Mouse (Mus musculus): ENCODE results near the gene Hpcal1. TPM values are rescaled to one million over a fixed set of nuclear protein-coding genes. Genes with fewer than 3 reads are reported as not detected.

Hpcal1 gene
- polyA plus RNA-seq, 1 experiment from 2014 or later = 39.1 TPM

DNA sequence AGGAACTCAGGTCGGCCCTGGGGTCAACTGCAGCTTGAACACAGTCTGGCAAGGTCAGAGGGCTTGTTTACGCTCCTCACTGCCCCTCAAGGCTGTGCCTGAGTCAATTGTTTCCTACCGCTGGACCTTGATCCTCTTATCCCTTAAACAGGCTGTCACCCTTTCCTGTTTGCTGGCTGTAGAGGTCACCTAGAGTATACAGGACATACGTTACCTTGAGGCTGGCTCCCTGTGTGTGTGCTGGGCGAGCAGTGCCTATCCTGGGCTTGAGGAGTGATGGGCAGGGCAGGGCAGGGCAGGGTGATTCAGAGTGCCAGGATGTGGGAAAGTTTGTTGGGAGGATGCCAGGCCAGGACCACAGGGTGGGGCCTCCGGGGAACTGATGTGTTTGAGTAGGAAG, 47.8 kb downstream of the Hpcal1 start:
- no peaks in the 10 kb centered on the region for H3K27me3 ChIP-seq (ENCODE audit: control insufficient read depth, insufficient read depth, low read length)
- H3K9ac ChIP-seq (ENCODE audit: low read length) = no peak overlapping the region
- H3K4me3 ChIP-seq (ENCODE audit: low read depth, low read length) = no peak overlapping the region
- ATAC-seq (ENCODE audit: low FRiP score) = no peak
- no peak for DNase-seq (ENCODE audit: low spot score, missing footprints)
- no peak overlapping the region for H3K27ac ChIP-seq (ENCODE audit: low read depth, low read length)
- 27% methylated on average over 6 of the region's 6 CpGs for WGBS
- H3K4me2 ChIP-seq = no peak overlapping the region
- peaks cover 5% of the 10 kb centered on the region for H3K4me1 ChIP-seq (ENCODE audit: control insufficient read depth, insufficient read depth, low read length)
- no peaks in the 10 kb centered on the region for H3K9me3 ChIP-seq (ENCODE audit: control insufficient read depth, low read length)
- H3K36me3 ChIP-seq (ENCODE audit: control insufficient read depth, insufficient read depth, low read length) = no peaks in the 10 kb centered on the region

DNA sequence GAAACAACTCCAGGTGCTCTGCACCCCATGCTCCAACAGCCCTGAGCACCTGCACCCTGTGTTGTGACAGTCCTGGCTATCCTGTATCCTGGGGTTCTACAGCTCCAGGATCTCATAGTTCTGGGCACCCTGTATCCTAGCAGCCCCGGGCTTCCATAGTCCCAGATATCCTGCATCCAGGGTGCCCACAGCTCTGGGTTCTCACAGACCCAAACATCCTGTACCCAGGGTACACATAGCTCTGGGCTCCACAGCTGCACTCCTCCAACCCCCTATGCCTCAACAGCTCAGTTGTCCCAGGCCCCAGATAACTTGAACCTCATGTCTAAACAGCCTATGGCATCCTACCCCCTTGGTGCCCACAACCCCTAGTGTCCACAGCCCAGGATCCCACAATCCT, 49.6 kb downstream of the Hpcal1 start:
- peaks cover 5% of the 10 kb centered on the region for H3K4me1 ChIP-seq (ENCODE audit: control insufficient read depth, insufficient read depth, low read length)
- no peak for DNase-seq (ENCODE audit: low spot score, missing footprints)
- H3K27me3 ChIP-seq (ENCODE audit: control insufficient read depth, insufficient read depth, low read length) = no peaks in the 10 kb centered on the region
- WGBS = 75% methylated on average over 1 of the region's 1 CpGs
- no peaks in the 10 kb centered on the region for H3K9me3 ChIP-seq (ENCODE audit: control insufficient read depth, low read length)
- H3K9ac ChIP-seq (ENCODE audit: low read length) = no peak overlapping the region
- no peak overlapping the region for H3K27ac ChIP-seq (ENCODE audit: low read depth, low read length)
- no peak overlapping the region for H3K4me2 ChIP-seq
- no peak overlapping the region for H3K4me3 ChIP-seq (ENCODE audit: low read depth, low read length)
- no peak for ATAC-seq (ENCODE audit: low FRiP score)
- H3K36me3 ChIP-seq (ENCODE audit: control insufficient read depth, insufficient read depth, low read length) = no peaks in the 10 kb centered on the region

DNA sequence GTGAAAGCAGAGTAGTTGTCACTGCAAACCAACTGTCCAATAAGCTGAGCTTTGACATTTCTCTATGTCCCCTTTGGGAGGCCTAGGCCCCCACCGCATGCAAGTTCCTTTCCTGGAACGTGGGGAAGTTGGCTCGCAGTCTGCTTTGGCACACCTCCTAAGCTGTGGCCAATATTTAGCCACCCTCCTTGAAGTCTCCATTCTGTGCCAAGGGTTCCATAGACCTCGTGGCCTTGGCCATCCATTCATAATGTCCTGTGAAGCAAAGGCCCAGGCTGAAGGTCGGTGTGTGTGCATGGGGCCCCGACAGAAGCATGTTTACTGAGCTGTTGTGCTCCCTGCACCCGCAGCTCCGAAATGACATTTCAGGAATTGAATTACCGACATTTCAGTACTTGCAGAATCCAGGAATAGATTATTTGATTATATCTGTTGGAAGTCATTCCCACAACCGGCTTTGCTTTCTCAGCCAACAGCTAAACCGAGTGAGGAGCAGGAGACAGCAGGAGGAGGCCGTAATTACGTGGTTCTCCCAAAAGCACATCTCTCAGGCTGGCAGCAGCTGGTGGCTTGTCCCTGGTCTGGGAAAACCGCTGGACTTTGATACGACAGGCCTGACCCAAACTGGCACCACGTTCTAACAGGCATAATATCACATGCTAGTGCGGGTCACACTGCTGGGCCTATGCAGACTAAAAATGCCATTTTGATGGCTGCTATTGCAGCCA, 51.1 kb downstream of the Hpcal1 start:
- H3K27me3 ChIP-seq (ENCODE audit: control insufficient read depth, insufficient read depth, low read length) = no peaks in the 10 kb centered on the region
- H3K4me3 ChIP-seq (ENCODE audit: low read depth, low read length) = no peak overlapping the region
- peaks cover 14% of the 10 kb centered on the region for H3K4me1 ChIP-seq (ENCODE audit: control insufficient read depth, insufficient read depth, low read length)
- H3K4me2 ChIP-seq = no peak overlapping the region
- no peak overlapping the region for H3K9ac ChIP-seq (ENCODE audit: low read length)
- DNase-seq (ENCODE audit: low spot score, missing footprints) = peak; percentile 56
- no peak overlapping the region for H3K27ac ChIP-seq (ENCODE audit: low read depth, low read length)
- H3K9me3 ChIP-seq (ENCODE audit: control insufficient read depth, low read length) = no peaks in the 10 kb centered on the region
- H3K36me3 ChIP-seq (ENCODE audit: control insufficient read depth, insufficient read depth, low read length) = no peaks in the 10 kb centered on the region
- ATAC-seq (ENCODE audit: low FRiP score) = no peak
- 80% methylated on average over 17 of the region's 17 CpGs for WGBS

DNA sequence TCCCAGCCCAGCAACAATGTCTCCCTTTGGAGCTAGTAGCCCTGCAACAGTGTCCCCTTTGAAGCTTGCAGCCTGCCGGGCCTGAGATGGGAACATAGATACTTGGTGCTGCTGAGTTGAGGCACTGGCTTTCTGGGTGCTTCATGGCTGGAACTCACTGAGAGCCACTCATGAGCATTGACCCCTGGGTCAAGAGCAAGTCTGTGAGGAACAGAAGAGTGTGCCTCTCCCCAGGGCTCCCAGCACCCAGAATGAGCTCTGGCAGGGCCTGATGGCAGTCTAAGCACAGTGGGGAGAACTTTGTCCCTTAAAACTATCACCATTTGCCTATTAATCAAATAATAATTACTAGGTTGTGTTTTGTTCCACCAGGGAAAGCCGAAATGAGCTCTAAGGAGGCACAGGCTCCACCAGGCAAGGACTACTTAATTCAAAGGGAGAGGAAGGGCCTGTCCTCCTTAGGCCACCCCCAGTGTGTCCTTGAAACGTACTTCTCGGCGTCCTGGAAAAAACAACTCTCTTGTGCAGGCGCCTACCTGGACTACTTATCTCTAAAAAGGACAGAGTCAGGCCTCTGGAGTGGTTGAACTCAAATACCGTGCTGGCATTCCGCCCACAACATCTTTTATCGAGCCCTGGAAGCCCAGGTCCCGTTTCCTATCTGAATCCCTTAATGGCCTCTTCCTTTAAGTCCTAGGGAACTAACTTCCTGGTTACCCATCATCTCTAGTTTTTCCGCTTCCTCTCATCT, 52.1 kb downstream of the Hpcal1 start:
- Histone ChIP-seq H3K9ac (ENCODE audit: low read length) (no peak overlapping the region), H3K4me1 (ENCODE audit: control insufficient read depth, insufficient read depth, low read length) (peaks cover 21% of the 10 kb centered on the region), H3K4me2 (no peak overlapping the region), H3K27ac (ENCODE audit: low read depth, low read length) (no peak overlapping the region), H3K4me3 (ENCODE audit: low read depth, low read length) (no peak overlapping the region), H3K9me3 (ENCODE audit: control insufficient read depth, low read length) (no peaks in the 10 kb centered on the region), H3K27me3 (ENCODE audit: control insufficient read depth, insufficient read depth, low read length) (no peaks in the 10 kb centered on the region), H3K36me3 (ENCODE audit: control insufficient read depth, insufficient read depth, low read length) (no peaks in the 10 kb centered on the region)
- 91% methylated on average over 11 of the region's 11 CpGs for WGBS
- ATAC-seq (ENCODE audit: low FRiP score) (no peak), DNase-seq (ENCODE audit: low spot score, missing footprints) (no peak)

DNA sequence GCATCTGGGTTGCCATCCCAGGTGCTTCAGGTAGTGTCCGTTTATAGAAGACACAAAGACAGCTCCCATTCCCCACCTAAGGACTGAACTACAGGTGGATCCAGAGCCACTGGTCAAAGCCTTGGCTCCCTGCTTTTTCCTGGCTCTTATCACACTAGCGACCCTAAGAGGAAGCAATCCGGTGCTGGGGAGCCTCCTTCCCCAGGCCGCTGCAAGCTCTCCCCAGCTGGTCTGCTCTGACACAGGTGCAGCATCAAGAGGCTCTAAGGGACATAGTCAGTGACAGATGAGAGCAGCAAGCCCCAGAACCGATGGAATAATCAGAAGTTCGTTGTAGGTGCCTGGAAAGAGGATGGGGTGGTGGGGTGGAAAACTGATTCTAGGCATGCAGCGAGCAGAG, 54.8 kb downstream of the Hpcal1 start:
- H3K9ac ChIP-seq (ENCODE audit: low read length) = no peak overlapping the region
- H3K4me1 ChIP-seq (ENCODE audit: control insufficient read depth, insufficient read depth, low read length) = peaks cover 25% of the 10 kb centered on the region
- no peaks in the 10 kb centered on the region for H3K27me3 ChIP-seq (ENCODE audit: control insufficient read depth, insufficient read depth, low read length)
- no peak overlapping the region for H3K27ac ChIP-seq (ENCODE audit: low read depth, low read length)
- no peaks in the 10 kb centered on the region for H3K9me3 ChIP-seq (ENCODE audit: control insufficient read depth, low read length)
- H3K4me2 ChIP-seq = no peak overlapping the region
- DNase-seq (ENCODE audit: low spot score, missing footprints) = no peak
- ATAC-seq (ENCODE audit: low FRiP score) = no peak
- no peak overlapping the region for H3K4me3 ChIP-seq (ENCODE audit: low read depth, low read length)
- H3K36me3 ChIP-seq (ENCODE audit: control insufficient read depth, insufficient read depth, low read length) = no peaks in the 10 kb centered on the region
- 81% methylated on average over 7 of the region's 7 CpGs for WGBS

DNA sequence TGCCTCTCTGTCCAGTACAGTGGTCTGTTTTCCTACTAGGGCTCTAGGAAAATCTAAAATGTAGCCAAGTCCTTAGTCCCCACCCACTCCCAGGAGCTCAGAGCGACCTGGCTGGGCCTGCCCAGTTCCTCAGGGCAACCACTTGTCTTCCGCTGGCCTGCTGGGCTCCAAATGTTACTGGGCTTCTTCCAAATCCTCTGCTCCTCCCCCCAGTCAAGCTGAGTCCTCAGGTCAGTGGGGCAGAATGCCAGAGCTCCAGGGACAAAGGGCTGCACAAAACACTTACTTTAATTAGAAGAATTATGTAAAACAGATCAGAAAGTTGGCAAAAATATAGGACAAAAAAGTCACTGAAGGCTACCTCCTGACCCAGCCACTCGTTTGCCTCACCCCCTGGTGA, 56.1 kb downstream of the Hpcal1 start:
- Histone ChIP-seq H3K4me2 (no peak overlapping the region), H3K27me3 (ENCODE audit: control insufficient read depth, insufficient read depth, low read length) (no peaks in the 10 kb centered on the region), H3K4me3 (ENCODE audit: low read depth, low read length) (no peak overlapping the region), H3K9ac (ENCODE audit: low read length) (no peak overlapping the region), H3K9me3 (ENCODE audit: control insufficient read depth, low read length) (no peaks in the 10 kb centered on the region), H3K36me3 (ENCODE audit: control insufficient read depth, insufficient read depth, low read length) (no peaks in the 10 kb centered on the region), H3K27ac (ENCODE audit: low read depth, low read length) (no peak overlapping the region), H3K4me1 (ENCODE audit: control insufficient read depth, insufficient read depth, low read length) (peaks cover 25% of the 10 kb centered on the region)
- ATAC-seq (ENCODE audit: low FRiP score) (peak; percentile 43; the same call in 1 of the 2 replicates), DNase-seq (ENCODE audit: low spot score, missing footprints) (no peak)
- WGBS = 6% methylated on average over 3 of the region's 3 CpGs

DNA sequence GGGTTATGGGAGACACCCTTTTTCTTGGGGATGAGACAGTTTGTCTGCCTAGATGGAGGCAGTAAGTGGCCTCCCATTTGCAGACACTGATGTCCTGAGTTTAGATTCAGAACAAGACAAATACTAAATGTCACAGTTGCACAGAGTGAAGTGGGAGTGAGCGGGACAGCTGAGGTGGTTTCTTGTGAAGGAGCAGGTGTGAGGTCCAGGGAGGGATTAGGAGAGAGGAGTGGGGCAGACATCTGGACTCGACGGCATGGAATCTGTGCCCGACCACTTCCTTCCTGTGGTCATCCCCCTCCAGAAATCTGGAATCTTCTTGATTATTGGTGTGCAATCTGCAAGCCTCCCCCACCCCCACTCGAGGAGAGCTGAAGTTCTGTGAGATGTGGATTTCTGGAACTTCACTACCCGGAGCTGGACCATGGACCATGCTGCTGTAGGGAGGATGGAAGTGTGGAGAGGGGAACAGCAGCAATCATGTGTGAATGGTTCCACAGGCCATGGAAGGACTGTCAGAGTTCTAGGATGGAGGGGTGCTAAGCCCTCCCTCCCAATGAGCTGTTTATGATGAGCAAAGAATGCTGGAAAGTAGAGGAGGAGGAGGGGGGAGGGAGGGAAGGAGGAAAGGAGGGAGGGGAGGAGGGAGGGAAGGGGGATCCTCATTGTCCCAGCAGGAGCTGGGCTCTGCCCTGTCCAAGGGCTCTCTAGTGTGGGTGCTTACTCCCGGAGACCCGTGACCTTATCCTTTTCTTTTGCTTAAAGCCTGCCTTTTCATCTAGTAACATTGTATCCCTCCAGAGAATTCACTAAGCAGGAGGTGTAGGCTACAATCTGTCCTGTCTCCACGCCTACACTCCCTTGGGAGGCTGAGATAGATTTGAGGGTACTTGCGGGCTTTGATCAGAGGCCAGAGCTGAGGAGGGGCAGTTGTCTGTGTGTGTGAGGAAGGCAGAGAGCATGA, 56.8 kb downstream of the Hpcal1 start:
- peaks cover 30% of the 10 kb centered on the region for H3K4me1 ChIP-seq (ENCODE audit: control insufficient read depth, insufficient read depth, low read length)
- WGBS = 22% methylated on average over 10 of the region's 10 CpGs
- H3K9ac ChIP-seq (ENCODE audit: low read length) = peak overlapping the region; percentile 16; the same call in 1 of the 2 replicates
- no peak overlapping the region for H3K4me2 ChIP-seq
- ATAC-seq (ENCODE audit: low FRiP score) (peak; percentile 70), DNase-seq (ENCODE audit: low spot score, missing footprints) (peak; percentile 86)
- no peaks in the 10 kb centered on the region for H3K9me3 ChIP-seq (ENCODE audit: control insufficient read depth, low read length)
- H3K27me3 ChIP-seq (ENCODE audit: control insufficient read depth, insufficient read depth, low read length) = no peaks in the 10 kb centered on the region
- peak overlapping the region; percentile 30 for H3K27ac ChIP-seq (ENCODE audit: low read depth, low read length)
- no peak overlapping the region for H3K4me3 ChIP-seq (ENCODE audit: low read depth, low read length)
- H3K36me3 ChIP-seq (ENCODE audit: control insufficient read depth, insufficient read depth, low read length) = no peaks in the 10 kb centered on the region

DNA sequence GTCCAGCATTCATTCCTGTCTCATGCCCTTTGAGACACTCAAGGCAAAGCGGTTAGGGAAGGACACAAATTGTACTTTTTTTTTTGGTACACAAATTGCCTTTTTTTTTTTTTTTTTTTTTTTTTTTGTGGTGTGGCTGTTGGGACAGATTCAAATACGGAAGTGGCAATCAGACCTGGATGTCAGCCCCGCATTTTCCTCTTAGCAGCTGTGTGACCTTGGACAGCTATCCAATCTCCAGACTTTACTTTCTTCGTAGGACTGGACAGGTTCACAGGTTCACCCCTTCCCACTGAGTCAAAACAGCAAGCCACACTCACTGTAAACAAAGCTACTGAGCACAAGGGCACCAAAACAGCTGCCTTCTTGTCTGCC, 57.5 kb downstream of the Hpcal1 start:
- Histone ChIP-seq H3K4me1 (ENCODE audit: control insufficient read depth, insufficient read depth, low read length) (peaks cover 35% of the 10 kb centered on the region), H3K27me3 (ENCODE audit: control insufficient read depth, insufficient read depth, low read length) (no peaks in the 10 kb centered on the region), H3K27ac (ENCODE audit: low read depth, low read length) (peak overlapping the region; percentile 25; the same call in 1 of the 2 replicates), H3K4me2 (no peak overlapping the region), H3K4me3 (ENCODE audit: low read depth, low read length) (no peak overlapping the region), H3K9ac (ENCODE audit: low read length) (no peak overlapping the region), H3K36me3 (ENCODE audit: control insufficient read depth, insufficient read depth, low read length) (no peaks in the 10 kb centered on the region), H3K9me3 (ENCODE audit: control insufficient read depth, low read length) (no peaks in the 10 kb centered on the region)
- no peak for ATAC-seq (ENCODE audit: low FRiP score)
- no peak for DNase-seq (ENCODE audit: low spot score, missing footprints)
- 37% methylated on average over 4 of the region's 4 CpGs for WGBS

All from midbrain, embryonic 11.5 days (tissue).